Mouse (Mus musculus) liver, adult 2 months (tissue): ENCODE data around the gene Nkx2-3. TPM values are rescaled to one million over a fixed set of nuclear protein-coding genes. Genes with fewer than 3 reads are reported as not detected.

ENCODE experiments used
- DNase-seq: peaks from one replicate; pipeline ENCODE4 v3.0.0-alpha.2; 2011; ENCODE audit warnings: low read depth, low spot score; ENCODE audit errors: extremely low read depth
- H3K27ac ChIP-seq: fragments of 200-500 bp; replicated peaks from 2 replicates; pipeline ENCODE4 v1.5.1; 2012; ENCODE audit warnings: low read depth, mild to moderate bottlenecking, control low read depth, inconsistent platforms, low read length; ENCODE audit not compliant: insufficient read depth
- H3K27me3 ChIP-seq: fragments of 200-500 bp; 2 replicates; pipeline ENCODE4 v1.6.1; 2012; ENCODE audit warnings: mild to moderate bottlenecking, moderate library complexity, low read length, inconsistent platforms; ENCODE audit not compliant: control insufficient read depth, insufficient read depth
- H3K36me3 ChIP-seq: fragments of 200-500 bp; 2 replicates; pipeline ENCODE4 v1.6.1; 2012; ENCODE audit warnings: low read length, inconsistent platforms; ENCODE audit not compliant: control insufficient read depth, insufficient read depth
- H3K4me1 ChIP-seq: fragments of 200-500 bp; 2 replicates; pipeline ENCODE4 v1.6.1; 2011; ENCODE audit warnings: low read length; ENCODE audit not compliant: control insufficient read depth, insufficient read depth
- H3K4me3 ChIP-seq: fragments of 200-500 bp; 2 replicates; pipeline ENCODE4 v1.5.1; 2011; ENCODE audit warnings: low read depth, mild to moderate bottlenecking, control low read depth, low read length, moderate library complexity; ENCODE audit not compliant: insufficient read depth
- H3K79me2 ChIP-seq: fragments of 200-500 bp; 2 replicates; pipeline ENCODE4 v1.6.1; 2012; ENCODE audit warnings: inconsistent platforms, mild to moderate bottlenecking, low read length, moderate library complexity; ENCODE audit not compliant: control insufficient read depth, insufficient read depth
- H3K9ac ChIP-seq: fragments of 200-500 bp; 2 replicates; pipeline ENCODE4 v1.6.1; 2012; ENCODE audit warnings: low read depth, mild to moderate bottlenecking, control low read depth, inconsistent platforms, low read length
- CTCF ChIP-seq: fragments of 200-500 bp; IDR thresholded peaks from 2 replicates; pipeline ENCODE4 v1.5.1; 2011; ENCODE audit warnings: low read depth, low read length, control low read depth
- POLR2A ChIP-seq: fragments of 200-500 bp; IDR thresholded peaks from 2 replicates; pipeline ENCODE4 v1.6.1; 2011; ENCODE audit warnings: low read length, control low read depth; ENCODE audit not compliant: insufficient read depth; ENCODE audit errors: extremely low read depth
- WGBS: fragments of 180-500 bp; shearing (Covaris S2); methylation state at CpG from one replicate; pipeline ENCODE4 v1.1.7; 2018; 5-methylcytosine and 5-hydroxymethylcytosine counted together
- polyA plus RNA-seq: library from polyadenylated mRNA; depleted of rRNA; stranded (reverse); fragments of >200 nt; gene quantifications from 2 replicates; pipeline ENCODE4 v1.2.3, GENCODE M21; 2012
- total RNA-seq: library from RNA; depleted of rRNA; stranded (reverse); fragments of >200 nt; gene quantifications from 2 replicates; pipeline ENCODE4 v1.2.3, GENCODE M21; 2014

Nkx2-3 gene
- total and polyA plus RNA-seq, 2 experiments: 0.05 TPM; not detected in 1

GRCm38 (mm10) chr19:43596981-43597380 lies 15.1 kb upstream of the Nkx2-3 start:
- Histone ChIP-seq H3K4me3 (no peak overlapping the region), H3K27me3 (peaks cover 33% of the 10 kb centered on the region), H3K4me1 (no peaks in the 10 kb centered on the region), H3K79me2 (no peaks in the 10 kb centered on the region), H3K27ac (no peak overlapping the region), H3K36me3 (no peaks in the 10 kb centered on the region), H3K9ac (no peak overlapping the region)
- DNase-seq: no peak
- TF ChIP-seq POLR2A: no peak
- no peak for TF ChIP-seq CTCF
- WGBS: 33% methylated on average over 5 of the region's 5 CpGs

GRCm38 (mm10) chr19:43598741-43599660 lies 13.1 kb upstream of the Nkx2-3 start:
- H3K4me3 ChIP-seq: no peak overlapping the region
- no peaks in the 10 kb centered on the region for H3K79me2 ChIP-seq
- no peaks in the 10 kb centered on the region for H3K36me3 ChIP-seq
- no peaks in the 10 kb centered on the region for H3K4me1 ChIP-seq
- TF ChIP-seq CTCF: no peak
- TF ChIP-seq POLR2A: no peak
- H3K27ac ChIP-seq: no peak overlapping the region
- peaks cover 45% of the 10 kb centered on the region for H3K27me3 ChIP-seq
- DNase-seq: no peak
- H3K9ac ChIP-seq: no peak overlapping the region
- WGBS: 9% methylated on average over 24 of the region's 25 CpGs

GRCm38 (mm10) chr19:43599776-43600544 lies 12.2 kb upstream of the Nkx2-3 start:
- no peak overlapping the region for H3K4me3 ChIP-seq
- TF ChIP-seq POLR2A (no peak), CTCF (no peak)
- no peak for DNase-seq
- peaks cover 51% of the 10 kb centered on the region for H3K27me3 ChIP-seq
- no peaks in the 10 kb centered on the region for H3K4me1 ChIP-seq
- no peaks in the 10 kb centered on the region for H3K79me2 ChIP-seq
- H3K9ac ChIP-seq: no peak overlapping the region
- no peak overlapping the region for H3K27ac ChIP-seq
- 6% methylated on average over 27 of the region's 27 CpGs for WGBS
- no peaks in the 10 kb centered on the region for H3K36me3 ChIP-seq

GRCm38 (mm10) chr19:43600545-43601331 lies 11.4 kb upstream of the Nkx2-3 start:
- H3K27ac ChIP-seq: no peak overlapping the region
- H3K4me3 ChIP-seq: no peak overlapping the region
- H3K79me2 ChIP-seq: no peaks in the 10 kb centered on the region
- WGBS: 8% methylated on average over 33 of the region's 33 CpGs
- no peaks in the 10 kb centered on the region for H3K4me1 ChIP-seq
- TF ChIP-seq CTCF (no peak), POLR2A (no peak)
- DNase-seq: no peak
- peaks cover 54% of the 10 kb centered on the region for H3K27me3 ChIP-seq
- H3K36me3 ChIP-seq: no peaks in the 10 kb centered on the region
- no peak overlapping the region for H3K9ac ChIP-seq

- Histone ChIP-seq H3K27ac (no peak overlapping the region), H3K4me1 (no peaks in the 10 kb centered on the region), H3K4me3 (no peak overlapping the region), H3K27me3 (peaks cover 54% of the 10 kb centered on the region), H3K9ac (no peak overlapping the region), H3K36me3 (no peaks in the 10 kb centered on the region), H3K79me2 (no peaks in the 10 kb centered on the region)
- TF ChIP-seq CTCF (no peak), POLR2A (no peak)
- 9% methylated on average over 27 of the region's 27 CpGs for WGBS
- no peak for DNase-seq
Measured at GRCm38 (mm10) chr19:43601440-43601839, 10.7 kb upstream of the Nkx2-3 start.
